ENCODE assay signal across 7 mouse cellular contexts in genomic region chr5:142937956-142938727, GRCm38 (mm10). TPM values are rescaled to one million over a fixed set of nuclear protein-coding genes. Genes with fewer than 3 reads are reported as not detected.
DNase-seq lines count a peak whose midpoint lies in the region.

No protein-coding gene starts in this region.

- peak; percentile 62 for DNase-seq in right cerebral cortex, adult 18-20 months
- DNase-seq in right cerebral cortex, postnatal 10 days (ENCODE audit: low spot score in 2 of 2) = no peak
- DNase-seq in c-Kit-positive CD71-negative TER-119-negative erythroid progenitor cells, embryonic 14.5 days (ENCODE audit: low read depth) = peak; percentile 85
- DNase-seq in induced T-regulatory cell, adult 2 months (ENCODE audit: low read depth) = peak; percentile 86
- DNase-seq in lung, postnatal 10 days = peak; percentile 78
- DNase-seq in cerebellum, adult 8-10 months = no peak
- DNase-seq in layer of hippocampus, adult 8-10 months (ENCODE audit: low spot score in 2 of 2) = no peak

RNA-seq across cellular contexts. Expression of gene Fscn1, which starts 22.0 kb away (rescaled TPM):
- 100 to 1,000 TPM; 150 to 174 (median 163) TPM for total RNA-seq in layer of hippocampus, adult 8-10 months (2022)

RNA-seq across cellular contexts. Expression of gene Actb, which starts 31.6 kb away (rescaled TPM):
- 1,000 to 10,000 TPM; 2,836 to 3,420 (median 3,105) TPM for total RNA-seq in layer of hippocampus, adult 8-10 months (2022)

RNA-seq across cellular contexts. Expression of gene Fbxl18, which starts 42.9 kb away (rescaled TPM):
- 10 to 100 TPM; 32.3 to 41.1 (median 33.8) TPM for total RNA-seq in layer of hippocampus, adult 8-10 months (2022)

Comparison
In these comparisons a context has a peak if more than half of its experiments do, and no peak if none do; other contexts are left out.
1. DNase-seq: peak in right cerebral cortex, adult 18-20 months (single experiment), c-Kit-positive CD71-negative TER-119-negative erythroid progenitor cells, embryonic 14.5 days (single experiment), induced T-regulatory cell, adult 2 months (single experiment) and lung, postnatal 10 days (single experiment); none in right cerebral cortex, postnatal 10 days (0 of 2), cerebellum, adult 8-10 months (single experiment) and layer of hippocampus, adult 8-10 months (0 of 2).